Mouse (Mus musculus): ENCODE data around the gene Oscar. TPM values are rescaled to one million over a fixed set of nuclear protein-coding genes. Genes with fewer than 3 reads are reported as not detected.
A peak's percentile ranks its signal among the peaks of the same experiment; 100 is the strongest.
"Not testable (repeated sequence)": the region's sequence is repeated elsewhere in the genome, so short reads cannot be mapped to it uniquely, and the experiment has no call there.

Gene Oscar
- polyA plus RNA-seq, 1 experiment from 2014 or later: not detected

DNA sequence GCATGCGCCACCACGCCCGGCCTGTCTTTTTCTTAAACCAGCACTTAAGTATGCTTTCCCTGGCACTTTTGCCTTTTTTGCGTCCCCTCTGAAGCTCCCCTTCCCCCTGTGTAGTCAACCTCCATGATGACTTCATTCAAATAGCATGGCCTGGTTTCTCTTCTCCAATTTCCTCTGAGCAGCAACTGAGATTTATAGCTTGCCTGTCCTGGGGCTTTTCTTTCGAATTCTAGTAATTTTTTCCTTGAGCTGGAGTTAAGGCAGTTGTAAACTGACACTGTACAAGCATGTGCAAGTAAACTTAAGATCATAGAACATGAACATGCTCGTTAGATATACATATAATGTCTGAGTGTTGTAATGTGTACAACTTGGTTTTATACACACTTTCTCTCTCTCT is 8.6 kb downstream of the Oscar start:
- Histone ChIP-seq H3K9ac (no peak overlapping the region), H3K4me1 (peaks cover 5% of the 10 kb centered on the region; the same call in 1 of the 2 replicates), H3K27me3 (no peaks in the 10 kb centered on the region), H3K4me3 (replicated peaks) (no peak overlapping the region), H3K4me2 (no peak overlapping the region), H3K27ac (no peak overlapping the region), H3K36me3 (no peaks in the 10 kb centered on the region), H3K9me3 (replicated peaks) (no peaks in the 10 kb centered on the region)
- 60% methylated on average over 6 of the region's 6 CpGs for WGBS
- no peak for ATAC-seq (replicated peaks; ENCODE audit: low FRiP score)

DNA sequence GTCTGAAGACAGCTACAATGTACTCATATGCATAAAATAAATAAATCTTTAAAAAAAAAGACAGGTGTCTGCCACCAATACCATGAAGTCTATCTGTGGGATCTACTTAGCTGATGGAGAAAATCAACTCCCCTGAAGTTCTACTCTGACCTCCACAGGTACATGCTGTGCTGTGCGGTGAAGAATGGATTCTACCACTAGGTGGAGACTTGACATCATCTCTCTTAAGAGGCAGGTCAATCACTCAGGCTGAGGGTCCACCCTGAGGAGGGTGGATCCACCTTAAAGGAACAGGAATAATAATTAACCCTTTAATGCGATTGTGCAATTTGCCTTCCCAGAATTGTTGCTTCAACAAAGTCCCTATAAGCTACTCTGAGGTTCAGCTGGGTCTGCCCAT is 9.2 kb downstream of the Oscar start:
- no peaks in the 10 kb centered on the region for H3K36me3 ChIP-seq
- H3K4me3 ChIP-seq (replicated peaks): no peak overlapping the region
- 20% methylated on average over 2 of the region's 2 CpGs for WGBS
- no peak overlapping the region for H3K9ac ChIP-seq
- H3K4me1 ChIP-seq: peaks cover 5% of the 10 kb centered on the region; the same call in 1 of the 2 replicates
- no peak overlapping the region for H3K4me2 ChIP-seq
- no peaks in the 10 kb centered on the region for H3K9me3 ChIP-seq (replicated peaks)
- peak; percentile 77; the same call in 1 of the 2 replicates for ATAC-seq (replicated peaks; ENCODE audit: low FRiP score)
- no peaks in the 10 kb centered on the region for H3K27me3 ChIP-seq
- H3K27ac ChIP-seq: no peak overlapping the region

DNA sequence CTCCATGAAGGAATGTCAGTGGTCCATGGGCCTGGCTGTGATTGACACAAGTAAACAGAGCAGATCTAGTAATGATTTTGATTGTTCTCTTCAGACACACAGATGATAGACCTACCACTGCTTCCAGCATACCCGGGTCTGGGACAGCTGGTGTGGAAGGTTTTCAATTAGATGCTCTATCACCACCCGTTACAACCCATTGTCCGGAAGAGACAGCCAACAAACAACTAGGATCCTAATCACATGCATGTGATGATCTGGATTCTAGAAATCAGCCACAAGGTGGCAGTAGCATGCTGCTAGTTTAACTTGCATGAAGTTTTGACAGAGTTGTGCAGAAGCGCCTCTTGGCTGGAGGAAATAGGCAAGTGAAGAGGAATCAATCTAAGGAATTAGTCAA is 14.8 kb downstream of the Oscar start:
- Histone ChIP-seq H3K27me3 (no peaks in the 10 kb centered on the region), H3K9ac (no peak overlapping the region), H3K4me3 (replicated peaks) (no peak overlapping the region), H3K27ac (no peak overlapping the region), H3K36me3 (no peaks in the 10 kb centered on the region), H3K9me3 (replicated peaks) (no peaks in the 10 kb centered on the region), H3K4me1 (no peaks in the 10 kb centered on the region), H3K4me2 (no peak overlapping the region)
- WGBS: 9% methylated on average over 4 of the region's 4 CpGs
- ATAC-seq (replicated peaks; ENCODE audit: low FRiP score): no peak

- ATAC-seq (replicated peaks; ENCODE audit: low FRiP score); H3K4me2 ChIP-seq; H3K4me3 ChIP-seq (replicated peaks): not testable (repeated sequence)
Measured at GRCm38 (mm10) chr7:3597755-3598154, 18.2 kb downstream of the Oscar start.

DNA sequence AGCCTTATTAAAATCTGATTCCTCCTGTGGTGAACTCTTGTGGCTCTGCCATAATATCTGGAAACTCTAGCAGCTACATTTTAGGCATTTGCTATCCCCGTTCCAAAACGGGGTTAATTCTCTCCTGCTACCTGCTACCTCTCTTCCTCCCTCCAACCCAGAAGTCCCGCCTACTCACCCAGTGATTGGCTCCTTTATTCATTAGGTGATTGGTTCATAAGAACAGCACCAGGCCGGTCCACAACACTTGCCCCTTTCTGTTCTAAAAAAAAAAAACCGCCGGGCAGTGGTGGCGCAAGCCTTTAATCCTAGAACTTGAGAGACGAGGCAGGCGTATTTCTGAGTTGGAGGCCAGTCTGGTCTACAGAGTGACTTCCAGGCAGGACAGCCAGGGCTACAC is 20.8 kb downstream of the Oscar start:
- no peaks in the 10 kb centered on the region for H3K36me3 ChIP-seq
- no peaks in the 10 kb centered on the region for H3K27me3 ChIP-seq
- no peaks in the 10 kb centered on the region for H3K4me1 ChIP-seq
- peak overlapping the region; percentile 64 for H3K27ac ChIP-seq
- peak; percentile 69; the same call in 1 of the 2 replicates for ATAC-seq (replicated peaks; ENCODE audit: low FRiP score)
- WGBS: 14% methylated on average over 9 of the region's 9 CpGs
- peak overlapping the region; percentile 22 for H3K4me3 ChIP-seq (replicated peaks)
- H3K9me3 ChIP-seq (replicated peaks): no peaks in the 10 kb centered on the region
- peak overlapping the region; percentile 47 for H3K4me2 ChIP-seq
- no peak overlapping the region for H3K9ac ChIP-seq

More at GRCm38 (mm10) chr7:3597755-3598154, 18.2 kb downstream of the Oscar start:
- 54% methylated on average over 1 of the region's 1 CpGs for WGBS
- not testable (repeated sequence) for H3K36me3 ChIP-seq; H3K27me3 ChIP-seq; H3K4me1 ChIP-seq; H3K27ac ChIP-seq; H3K9ac ChIP-seq; H3K9me3 ChIP-seq (replicated peaks)

DNA sequence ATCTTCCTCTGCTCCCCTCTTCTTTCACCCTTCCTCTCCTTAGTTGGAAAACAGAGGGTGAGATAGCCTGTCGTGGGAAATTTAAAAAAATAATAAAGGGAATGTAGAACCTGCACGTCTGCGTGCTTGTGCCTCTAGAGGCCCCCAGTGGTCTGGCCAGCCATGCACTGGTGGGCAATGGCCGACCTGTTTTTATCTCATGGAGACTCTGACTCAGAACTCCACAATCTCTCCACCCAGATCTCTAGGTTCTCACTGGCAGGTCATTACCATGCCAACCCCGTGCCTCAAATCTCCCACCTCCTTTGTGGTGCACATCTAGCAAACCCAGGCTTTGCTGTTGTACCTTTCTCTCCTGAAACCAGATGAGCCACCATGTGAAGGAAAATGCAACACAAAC is 21.3 kb downstream of the Oscar start:
- H3K4me2 ChIP-seq: peak overlapping the region; percentile 47
- H3K4me1 ChIP-seq: no peaks in the 10 kb centered on the region
- H3K9ac ChIP-seq: no peak overlapping the region
- peak overlapping the region; percentile 22 for H3K4me3 ChIP-seq (replicated peaks)
- no peaks in the 10 kb centered on the region for H3K9me3 ChIP-seq (replicated peaks)
- peak overlapping the region; percentile 64 for H3K27ac ChIP-seq
- WGBS: 26% methylated on average over 5 of the region's 5 CpGs
- no peaks in the 10 kb centered on the region for H3K36me3 ChIP-seq
- no peak for ATAC-seq (replicated peaks; ENCODE audit: low FRiP score)
- H3K27me3 ChIP-seq: no peaks in the 10 kb centered on the region

GRCm38 (mm10) chr7:3593855-3594254 is 22.1 kb downstream of the Oscar start:
- no peaks in the 10 kb centered on the region for H3K27me3 ChIP-seq
- no peak overlapping the region for H3K4me2 ChIP-seq
- H3K9ac ChIP-seq: no peak overlapping the region
- no peak for ATAC-seq (replicated peaks; ENCODE audit: low FRiP score)
- H3K36me3 ChIP-seq: no peaks in the 10 kb centered on the region
- no peak overlapping the region for H3K4me3 ChIP-seq (replicated peaks)
- H3K27ac ChIP-seq: no peak overlapping the region
- H3K9me3 ChIP-seq (replicated peaks): no peaks in the 10 kb centered on the region
- H3K4me1 ChIP-seq: no peaks in the 10 kb centered on the region

- no peak for ATAC-seq (replicated peaks; ENCODE audit: low FRiP score)
- H3K36me3 ChIP-seq: no peaks in the 10 kb centered on the region
- WGBS: 100% methylated on average over 1 of the region's 1 CpGs
Measured at GRCm38 (mm10) chr7:3591534-3591933, 24.4 kb downstream of the Oscar start.

DNA sequence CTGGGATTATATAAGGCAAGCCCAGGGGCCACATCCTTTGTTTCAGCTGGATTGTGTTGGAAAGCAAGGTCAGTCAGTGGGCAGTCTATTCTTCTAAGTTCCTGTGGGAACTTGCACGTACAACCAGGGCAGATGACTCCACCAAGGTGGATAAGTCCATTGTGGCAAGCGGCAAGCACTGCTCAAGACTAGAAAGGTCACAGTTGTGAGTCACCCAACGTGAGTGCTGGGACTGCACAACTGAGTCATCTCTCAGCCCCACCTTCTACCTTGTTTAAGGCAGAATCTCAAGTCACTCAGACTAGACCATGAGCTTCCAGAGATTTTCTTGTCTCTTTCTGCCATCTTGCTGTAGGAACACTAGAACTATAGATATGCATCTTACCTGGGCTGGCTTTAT is 25.4 kb downstream of the Oscar start:
- Histone ChIP-seq H3K36me3 (no peaks in the 10 kb centered on the region), H3K27ac (no peak overlapping the region), H3K9me3 (replicated peaks) (no peaks in the 10 kb centered on the region), H3K4me1 (no peaks in the 10 kb centered on the region), H3K4me2 (no peak overlapping the region), H3K4me3 (replicated peaks) (no peak overlapping the region), H3K9ac (no peak overlapping the region), H3K27me3 (no peaks in the 10 kb centered on the region)
- WGBS: 80% methylated on average over 3 of the region's 3 CpGs
- no peak for ATAC-seq (replicated peaks; ENCODE audit: low FRiP score)

More at GRCm38 (mm10) chr7:3591534-3591933, 24.4 kb downstream of the Oscar start:
- no peaks in the 10 kb centered on the region for H3K4me1 ChIP-seq
- no peak overlapping the region for H3K4me2 ChIP-seq
- H3K27me3 ChIP-seq: no peaks in the 10 kb centered on the region
- H3K9ac ChIP-seq: no peak overlapping the region
- no peak overlapping the region for H3K4me3 ChIP-seq (replicated peaks)
- H3K27ac ChIP-seq: no peak overlapping the region
- no peaks in the 10 kb centered on the region for H3K9me3 ChIP-seq (replicated peaks)

DNA sequence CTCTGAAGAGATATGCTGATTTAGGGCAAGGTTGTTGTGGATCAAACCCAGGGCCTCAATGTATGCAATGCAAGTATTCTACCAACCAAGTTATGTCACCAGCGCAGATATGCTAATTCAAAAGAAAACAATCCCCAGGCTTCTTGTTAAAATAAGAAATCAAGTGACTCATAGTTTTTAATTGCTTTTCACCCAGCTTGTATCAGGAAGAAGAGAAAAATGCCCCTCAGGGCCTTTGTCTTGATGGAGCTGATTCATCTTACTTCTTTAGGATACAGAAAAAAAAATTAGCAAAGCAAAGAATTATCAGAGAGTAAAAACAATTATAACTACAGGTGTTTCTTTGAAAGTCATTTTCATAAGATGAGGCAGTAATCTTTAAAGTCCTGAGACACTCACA is 28.7 kb downstream of the Oscar start:
- Histone ChIP-seq H3K4me2 (no peak overlapping the region), H3K4me1 (no peaks in the 10 kb centered on the region), H3K4me3 (replicated peaks) (no peak overlapping the region), H3K9ac (no peak overlapping the region), H3K36me3 (no peaks in the 10 kb centered on the region), H3K27ac (no peak overlapping the region), H3K27me3 (no peaks in the 10 kb centered on the region), H3K9me3 (replicated peaks) (no peaks in the 10 kb centered on the region)
- 71% methylated on average over 1 of the region's 1 CpGs for WGBS
- ATAC-seq (replicated peaks; ENCODE audit: low FRiP score): no peak

GRCm38 (mm10) chr7:3586255-3586654 is 29.7 kb downstream of the Oscar start:
- WGBS: 6% methylated on average over 5 of the region's 5 CpGs

DNA sequence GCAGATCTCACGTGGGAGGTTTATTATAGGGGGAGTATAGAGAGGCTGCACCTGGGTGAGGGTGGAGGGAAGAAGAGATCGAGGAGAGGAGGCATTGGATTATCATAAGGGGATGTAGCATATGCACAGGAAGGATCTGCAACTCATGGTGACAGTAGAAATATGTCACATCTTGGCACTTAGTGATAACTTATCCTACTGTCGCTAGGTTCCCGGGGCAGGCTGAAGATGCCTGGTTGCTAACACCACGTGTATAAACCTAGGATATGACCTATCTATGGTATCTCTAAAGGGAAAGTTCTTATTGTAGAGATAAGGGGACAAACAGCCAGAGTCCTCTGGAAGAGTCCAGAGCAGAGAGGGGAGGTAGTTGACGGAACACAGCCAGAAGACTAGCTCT is 30.2 kb downstream of the Oscar start:
- H3K27ac ChIP-seq: no peak overlapping the region
- no peak overlapping the region for H3K4me3 ChIP-seq (replicated peaks)
- no peaks in the 10 kb centered on the region for H3K9me3 ChIP-seq (replicated peaks)
- H3K4me2 ChIP-seq: no peak overlapping the region
- H3K27me3 ChIP-seq: no peaks in the 10 kb centered on the region
- ATAC-seq (replicated peaks; ENCODE audit: low FRiP score): no peak
- H3K36me3 ChIP-seq: no peaks in the 10 kb centered on the region
- H3K9ac ChIP-seq: no peak overlapping the region
- WGBS: 20% methylated on average over 6 of the region's 6 CpGs
- no peaks in the 10 kb centered on the region for H3K4me1 ChIP-seq

More at GRCm38 (mm10) chr7:3586255-3586654, 29.7 kb downstream of the Oscar start:
- Histone ChIP-seq H3K27me3 (no peaks in the 10 kb centered on the region), H3K36me3 (no peaks in the 10 kb centered on the region), H3K9ac (no peak overlapping the region), H3K27ac (no peak overlapping the region), H3K9me3 (replicated peaks) (no peaks in the 10 kb centered on the region), H3K4me1 (no peaks in the 10 kb centered on the region), H3K4me2 (no peak overlapping the region), H3K4me3 (replicated peaks) (no peak overlapping the region)
- no peak for ATAC-seq (replicated peaks; ENCODE audit: low FRiP score)

DNA sequence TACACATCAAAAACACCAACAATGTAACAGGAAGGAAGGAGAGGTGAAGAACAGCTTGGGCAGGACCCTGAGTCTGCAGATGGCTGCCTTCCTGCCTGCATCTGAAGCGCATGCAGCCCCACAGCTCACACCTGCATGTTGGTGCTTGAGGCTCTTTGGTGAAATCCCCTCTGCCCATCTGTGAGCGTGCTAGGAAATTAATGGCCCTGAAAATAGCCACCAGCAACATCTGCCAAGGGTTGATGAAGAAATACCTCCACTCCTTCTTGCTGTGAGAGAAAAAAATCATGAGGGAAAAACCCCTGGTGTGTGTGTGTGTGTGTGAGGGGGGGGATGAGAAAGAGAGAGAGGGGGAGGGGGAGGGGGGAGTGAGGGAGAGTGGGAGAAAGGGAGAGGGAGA is 35.9 kb downstream of the Oscar start:
- no peak for ATAC-seq (replicated peaks; ENCODE audit: low FRiP score)
- Histone ChIP-seq H3K27me3 (no peaks in the 10 kb centered on the region), H3K36me3 (no peaks in the 10 kb centered on the region), H3K9ac (no peak overlapping the region), H3K4me3 (replicated peaks) (no peak overlapping the region), H3K27ac (no peak overlapping the region), H3K4me2 (no peak overlapping the region), H3K4me1 (no peaks in the 10 kb centered on the region), H3K9me3 (replicated peaks) (no peaks in the 10 kb centered on the region)
- 25% methylated on average over 2 of the region's 2 CpGs for WGBS

Measured in kidney, embryonic 15.5 days (tissue).